Mouse (Mus musculus): ENCODE results near the gene Exoc3l.
A peak's percentile ranks its signal among the peaks of the same experiment; 100 is the strongest.

The Exoc3l gene

GRCm38 (mm10) chr8:105295895-105296573, at the start of gene Exoc3l:
Exoc3l (minus strand) TSS chr8:105296101.
- no peak for DNase-seq (ENCODE audit: low spot score)

DNA sequence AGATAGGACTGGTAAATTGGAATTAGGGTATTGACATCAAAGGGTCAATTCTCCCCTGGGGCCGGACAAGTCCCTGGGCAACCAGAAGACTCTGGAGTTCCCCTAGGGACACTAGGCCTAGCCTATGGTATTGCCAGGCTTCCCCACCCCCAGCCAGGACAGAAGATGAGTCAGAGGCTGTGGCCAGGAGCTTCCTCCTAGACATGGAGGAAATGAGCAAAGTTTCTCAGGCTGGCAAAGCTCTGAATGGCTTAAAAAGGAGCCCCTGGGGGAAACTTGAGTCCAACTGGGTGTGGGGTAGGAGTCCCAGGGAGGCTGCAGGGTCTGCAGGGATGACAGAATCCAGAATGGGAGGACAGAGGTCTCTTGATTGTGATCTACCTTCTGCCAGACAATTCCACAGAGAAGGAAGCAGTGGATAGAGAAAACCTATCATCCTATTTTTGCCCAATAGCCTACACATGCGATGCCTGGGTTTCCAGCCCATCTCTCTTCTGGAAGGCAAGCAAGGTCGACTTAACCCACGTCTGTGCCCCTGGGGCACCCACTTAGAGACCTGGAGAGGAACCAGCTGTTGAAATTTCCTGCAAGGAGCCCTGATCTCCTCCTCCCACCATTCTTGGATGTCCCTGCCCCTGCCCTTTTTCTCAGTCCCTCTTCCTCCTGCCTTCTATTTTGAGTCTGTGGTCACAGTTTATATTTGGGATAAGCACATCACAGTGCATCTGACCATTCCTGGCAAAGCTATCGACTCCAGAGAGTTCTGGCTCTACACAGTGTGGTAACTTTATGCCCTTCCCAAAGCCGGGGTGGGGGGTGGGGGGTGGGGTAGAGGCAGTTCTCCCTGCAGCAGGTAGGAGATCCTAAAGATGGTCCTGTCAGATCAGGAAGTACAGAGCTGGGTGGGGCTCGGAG, 49.4 kb upstream of the Exoc3l start:
- DNase-seq (ENCODE audit: low spot score), result no peak

DNA sequence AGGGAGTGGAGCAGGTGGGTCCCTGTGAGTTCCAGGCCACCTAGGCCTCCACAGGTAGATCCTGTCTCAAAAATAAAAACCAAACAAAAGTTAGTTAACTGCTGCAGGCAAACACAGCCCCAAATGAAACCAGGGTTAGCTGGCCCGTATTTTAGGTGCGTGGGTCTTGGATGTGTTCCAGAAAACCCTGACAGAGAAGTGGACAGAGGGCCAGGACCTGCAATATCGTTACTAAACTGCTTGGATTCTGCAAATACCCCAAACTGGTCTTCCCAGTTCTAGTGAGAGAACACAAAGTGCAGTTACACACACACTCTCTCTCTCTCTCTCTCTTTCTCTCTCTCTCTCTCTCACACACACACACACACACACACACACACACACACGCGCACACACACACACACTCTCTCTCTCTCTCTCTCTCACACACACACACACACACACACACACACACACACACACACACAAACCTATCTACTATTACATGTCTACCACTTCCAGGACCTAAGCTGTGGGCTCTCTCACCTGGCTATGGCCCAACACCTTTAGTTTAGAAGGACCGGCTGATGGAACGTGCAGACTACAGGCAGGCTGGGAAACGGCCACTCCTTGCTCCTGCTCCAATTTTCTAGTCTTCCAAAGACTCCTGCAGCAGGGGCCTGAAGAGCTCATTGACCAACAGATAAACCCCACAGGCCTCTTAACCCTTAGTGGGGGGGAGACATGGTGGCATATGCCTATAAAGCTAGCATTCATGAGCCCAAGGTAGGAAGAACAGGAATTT, 48.1 kb upstream of the Exoc3l start:
- DNase-seq (ENCODE audit: low spot score), result no peak

DNA sequence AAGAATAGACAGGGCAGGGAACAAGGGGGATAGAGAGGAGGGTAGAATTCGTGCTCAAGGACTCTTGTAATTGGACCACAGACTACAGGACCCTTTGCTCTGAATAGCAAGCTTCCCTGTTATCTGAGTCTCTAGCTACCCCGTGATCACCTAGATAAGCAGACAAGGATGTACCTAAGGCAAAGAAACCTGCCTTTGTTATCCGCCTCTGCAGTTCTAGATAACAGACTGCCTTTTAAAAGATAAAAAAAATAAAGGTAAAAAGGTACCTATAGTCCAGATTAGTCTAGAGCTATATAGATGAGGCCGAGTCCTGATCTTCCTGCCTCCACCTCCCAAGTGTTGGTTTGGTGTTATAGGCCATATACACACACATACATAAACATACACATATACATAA, 46.9 kb upstream of the Exoc3l start:
- DNase-seq (ENCODE audit: low spot score), result no peak

DNA sequence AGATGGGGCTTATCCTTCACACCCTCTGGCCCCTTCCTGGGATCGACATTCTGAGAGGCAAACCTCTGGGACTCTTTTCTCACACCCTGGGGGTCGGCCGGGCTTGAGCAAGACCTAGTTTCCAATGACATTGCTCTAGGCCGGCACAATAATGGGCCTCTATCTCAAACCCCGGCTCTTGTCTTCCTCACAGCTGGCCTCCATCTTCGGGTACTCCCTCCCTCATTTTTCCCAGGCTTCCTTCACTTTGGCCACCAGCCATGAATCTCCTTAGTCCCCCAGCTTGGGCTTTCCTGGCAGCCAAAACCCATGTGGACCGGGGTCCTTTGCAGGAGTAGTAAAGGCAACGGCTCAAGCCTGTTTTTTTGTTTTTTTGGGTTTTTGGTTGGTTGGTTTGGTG, 45.5 kb upstream of the Exoc3l start:
- DNase-seq (ENCODE audit: low spot score), result no peak

DNA sequence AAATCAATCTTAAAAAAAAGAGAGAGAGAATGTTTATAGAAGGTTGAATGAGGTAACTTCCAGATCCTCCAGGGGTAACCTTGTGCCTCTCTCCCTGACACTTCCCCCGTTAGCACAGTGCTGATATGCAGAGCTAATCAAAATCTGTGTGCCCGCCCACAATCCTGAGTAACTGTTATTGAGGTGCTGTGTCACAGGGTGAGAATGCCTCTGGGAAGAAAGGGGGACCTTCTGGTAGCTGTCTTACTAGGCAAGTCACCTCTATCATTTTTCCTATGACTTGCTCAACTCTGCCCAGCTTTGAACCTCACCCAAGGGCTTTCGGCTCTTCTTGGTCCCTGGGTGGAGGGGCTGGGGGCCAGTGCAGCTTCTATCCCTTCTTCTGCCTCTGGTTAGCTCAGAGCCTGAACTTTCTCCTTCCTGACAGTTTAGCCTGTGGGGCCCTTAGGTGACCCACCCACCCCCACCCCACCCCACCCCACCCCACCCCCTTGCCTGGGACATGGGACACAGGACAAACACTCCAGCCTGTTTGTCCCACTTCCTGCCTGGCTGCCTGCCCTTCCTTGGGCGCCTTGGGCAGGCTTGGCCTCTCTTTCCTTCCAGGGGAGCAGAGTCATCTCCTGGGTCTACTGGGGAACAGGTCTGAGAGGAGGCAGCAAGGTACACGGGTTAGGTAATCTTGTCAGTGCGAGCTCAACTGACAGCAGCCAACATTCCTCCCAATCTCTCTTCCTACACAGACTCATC, 44.2 kb upstream of the Exoc3l start:
- no peak for DNase-seq (ENCODE audit: low spot score)

DNA sequence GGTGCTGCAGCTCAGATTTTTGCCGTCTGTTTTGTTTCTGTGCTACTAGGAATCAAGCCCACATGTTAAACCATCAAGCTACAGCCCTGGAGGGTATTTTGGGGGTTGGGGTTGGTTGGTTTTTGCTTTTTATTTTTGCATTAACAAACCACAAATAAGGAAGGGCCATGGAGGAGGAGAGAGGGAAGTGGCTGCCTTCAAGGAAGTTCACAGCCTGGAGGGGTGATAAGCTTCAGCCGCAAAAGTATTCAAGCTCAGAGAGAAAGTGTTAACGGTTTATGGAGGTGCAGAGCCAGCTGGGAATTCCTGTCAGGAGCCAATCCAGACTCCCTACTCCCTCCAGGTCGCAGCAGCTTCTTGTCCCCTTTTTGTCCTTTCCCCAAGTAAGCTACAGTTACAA, 43.1 kb upstream of the Exoc3l start:
- no peak for DNase-seq (ENCODE audit: low spot score)

DNA sequence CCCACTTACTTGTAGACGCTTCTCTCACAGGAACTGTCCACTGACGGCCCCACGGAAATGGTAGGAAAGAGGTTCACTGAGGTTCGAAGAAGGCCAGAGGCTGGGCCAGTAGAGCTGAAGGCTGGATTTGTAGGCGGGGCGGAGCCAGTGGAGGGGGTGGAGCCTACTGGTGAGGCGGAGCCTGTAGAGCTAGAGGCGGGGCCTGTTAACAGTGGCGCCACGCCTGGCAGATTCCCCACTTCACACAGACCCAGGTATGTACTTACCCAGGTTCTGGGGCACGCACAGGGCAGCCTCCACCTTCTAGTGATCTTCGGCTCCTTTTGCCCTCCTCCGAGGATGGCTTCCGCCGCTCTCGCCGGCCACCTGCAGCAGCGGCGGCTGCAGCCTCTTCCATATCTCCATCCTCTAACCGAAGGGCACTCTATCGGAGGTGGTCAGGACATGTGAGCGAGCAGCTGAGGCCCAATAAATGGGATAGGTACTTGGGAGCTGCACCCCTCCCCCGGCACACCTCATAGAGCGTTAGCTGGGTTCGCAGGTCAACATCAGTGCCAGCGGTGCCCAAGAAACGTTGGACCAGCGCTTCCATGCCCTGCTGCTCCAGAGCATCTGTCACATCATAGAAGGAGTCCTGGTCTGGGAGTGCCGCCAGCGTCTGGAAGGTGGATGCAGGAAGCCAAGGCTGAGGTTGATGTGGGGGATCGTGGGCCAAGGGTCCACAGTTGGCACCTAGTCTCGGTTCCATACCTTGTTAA, 40.7 kb upstream of the Exoc3l start:
- DNase-seq (ENCODE audit: low spot score), result no peak

DNA sequence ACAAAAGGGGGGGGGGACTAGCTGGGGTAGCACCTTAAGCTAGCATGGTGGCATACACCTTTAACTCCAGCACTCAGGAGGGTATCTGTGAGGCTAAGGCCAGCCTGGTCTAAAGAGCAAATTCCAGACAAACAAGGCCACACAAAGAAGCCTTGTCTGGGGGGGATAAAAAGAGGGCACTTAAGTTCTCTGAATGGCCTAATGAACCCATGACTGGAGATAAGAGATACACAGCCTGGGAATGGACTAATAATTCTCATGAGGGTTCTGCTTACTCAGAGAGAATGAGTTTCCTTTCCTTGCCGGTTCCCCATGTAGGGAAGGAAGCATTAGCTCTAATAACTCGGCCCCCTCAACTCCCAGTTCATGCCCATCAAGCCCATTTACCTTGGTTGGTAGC, 36.6 kb upstream of the Exoc3l start:
- no peak for DNase-seq (ENCODE audit: low spot score)

GRCm38 (mm10) chr8:105331931-105332330, 36.0 kb upstream of the Exoc3l start:
- no peak for DNase-seq (ENCODE audit: low spot score)

GRCm38 (mm10) chr8:105331469-105331868, 35.6 kb upstream of the Exoc3l start:
- no peak for DNase-seq (ENCODE audit: low spot score)

DNA sequence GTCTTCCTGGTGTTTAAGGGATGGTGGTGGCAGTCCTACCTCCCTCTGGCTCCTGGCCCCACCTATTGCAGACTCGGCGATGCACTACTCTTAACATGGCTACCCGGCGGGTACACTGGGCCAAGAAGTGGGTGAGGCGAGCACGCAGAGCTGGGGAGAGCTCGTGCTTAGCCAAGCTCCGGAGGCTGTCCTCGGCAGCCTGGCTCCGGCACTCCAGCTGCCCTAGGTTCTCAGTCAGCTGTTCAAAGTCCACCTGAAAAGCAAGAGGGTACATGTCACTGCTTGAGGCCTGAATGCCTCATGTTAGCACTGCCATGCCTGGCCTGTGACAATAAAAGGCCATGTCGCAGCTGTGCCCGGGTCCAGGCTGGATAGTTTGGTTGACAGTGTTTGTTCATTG, 34.4 kb upstream of the Exoc3l start:
- DNase-seq (ENCODE audit: low spot score), result no peak

- no peak for DNase-seq (ENCODE audit: low spot score)
These were observed 31.1 kb upstream of the Exoc3l start for GRCm38 (mm10) chr8:105326968-105327367.

DNA sequence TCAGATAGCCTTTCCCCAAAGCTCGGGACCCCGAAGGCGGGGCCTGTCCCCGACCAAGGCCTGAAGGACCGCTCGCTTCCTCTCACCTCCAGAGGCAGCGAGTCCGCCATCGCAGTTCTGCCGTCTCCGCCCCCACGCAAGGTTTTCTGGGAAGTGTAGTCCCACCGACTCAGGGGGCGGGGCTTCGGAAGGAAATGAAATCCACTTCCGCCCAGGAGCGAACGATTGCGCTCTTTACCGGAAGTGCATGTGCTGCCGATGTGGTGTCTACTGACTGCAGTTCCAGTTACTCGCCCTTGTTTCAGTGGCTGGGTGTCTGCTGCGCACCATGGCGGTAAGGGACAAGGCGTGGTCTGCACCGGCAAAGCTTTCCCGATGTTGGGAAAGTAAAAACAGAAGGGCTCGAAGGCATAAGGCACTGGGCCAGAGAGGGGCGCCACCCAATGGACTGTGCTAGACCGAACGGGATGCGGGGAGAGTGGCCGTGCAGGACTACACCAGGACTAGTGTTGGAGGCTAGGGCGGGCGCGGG, 30.3 kb upstream of the Exoc3l start, which contains the start of the genes Lrrc29 and Tmem208:
TSS of gene Lrrc29 (minus strand) at position 138 of the 532 bp plus-strand sequence.
TSS of gene Tmem208 (plus strand) at position 214 of the 532 bp plus-strand sequence.
- DNase-seq (ENCODE audit: low spot score), result peak; percentile 91

DNA sequence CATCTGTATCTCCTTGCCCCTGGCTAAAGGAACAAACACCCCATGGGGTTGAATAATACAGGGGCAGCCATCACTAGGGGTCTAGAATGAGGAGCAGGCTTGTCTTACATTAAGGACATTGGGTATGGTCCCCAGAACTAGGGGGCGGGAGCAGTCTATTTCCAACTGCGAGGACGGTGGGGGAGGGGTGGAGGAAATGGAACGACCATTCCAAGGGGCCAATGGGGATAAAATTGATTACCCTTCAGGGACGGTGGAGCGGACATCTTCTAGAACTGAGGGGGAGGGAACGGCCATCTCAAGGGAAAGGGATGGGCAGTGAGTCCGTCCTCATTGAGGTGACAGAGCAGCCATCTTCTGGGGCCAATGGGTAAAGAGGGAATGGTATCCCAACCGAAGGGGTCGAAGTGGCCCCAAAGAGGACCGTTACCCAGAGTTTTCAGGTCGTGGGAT, 29.8 kb upstream of the Exoc3l start:
- DNase-seq (ENCODE audit: low spot score), result no peak

GRCm38 (mm10) chr8:105323183-105323582, 27.3 kb upstream of the Exoc3l start:
- no peak for DNase-seq (ENCODE audit: low spot score)

DNA sequence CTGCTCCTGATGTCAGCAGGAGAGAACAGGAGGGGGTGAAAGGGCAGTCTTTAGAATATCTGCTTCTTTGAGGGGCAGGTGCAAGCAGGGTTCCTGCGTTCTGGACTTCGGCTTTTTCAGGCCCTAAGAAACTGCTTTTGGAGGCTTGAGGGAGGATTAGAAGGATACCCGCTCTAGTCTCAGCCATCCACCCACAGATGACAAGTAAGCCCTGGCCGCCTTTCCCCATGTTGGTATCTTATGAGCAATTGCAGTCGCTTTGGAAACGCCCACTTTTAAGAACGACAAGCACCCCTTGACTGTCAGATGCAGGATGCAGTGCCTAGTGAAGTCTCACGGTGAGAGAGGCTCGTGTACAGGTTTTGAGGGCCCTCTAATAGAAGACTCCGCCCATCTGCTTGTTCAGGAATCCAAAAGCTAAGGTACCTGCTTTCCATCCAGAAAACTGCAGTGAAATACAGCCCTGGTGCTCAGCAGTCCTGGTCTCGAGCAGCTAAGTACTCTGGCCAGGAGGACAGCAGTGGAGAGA, 22.8 kb upstream of the Exoc3l start:
- no peak for DNase-seq (ENCODE audit: low spot score)

DNA sequence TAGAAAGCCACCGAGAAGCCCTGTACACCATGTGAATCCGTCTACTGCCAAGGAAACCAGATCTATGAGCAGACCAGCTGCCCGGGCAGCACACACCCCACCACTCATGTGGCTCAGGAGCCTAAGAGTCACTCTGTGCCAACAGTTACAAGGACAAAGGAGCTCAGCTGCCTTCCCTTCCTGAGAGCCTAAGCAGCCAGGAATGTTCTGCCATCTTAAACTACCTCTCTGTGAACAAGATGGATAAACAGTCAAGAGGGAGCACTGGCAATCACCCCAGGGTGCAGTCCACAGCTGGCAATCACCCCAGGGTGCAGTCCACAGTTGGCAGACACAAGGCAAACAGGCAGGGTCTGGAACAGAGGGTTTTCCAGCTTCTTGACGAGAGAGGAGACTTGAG, 22.0 kb upstream of the Exoc3l start:
- DNase-seq (ENCODE audit: low spot score), result no peak

DNA sequence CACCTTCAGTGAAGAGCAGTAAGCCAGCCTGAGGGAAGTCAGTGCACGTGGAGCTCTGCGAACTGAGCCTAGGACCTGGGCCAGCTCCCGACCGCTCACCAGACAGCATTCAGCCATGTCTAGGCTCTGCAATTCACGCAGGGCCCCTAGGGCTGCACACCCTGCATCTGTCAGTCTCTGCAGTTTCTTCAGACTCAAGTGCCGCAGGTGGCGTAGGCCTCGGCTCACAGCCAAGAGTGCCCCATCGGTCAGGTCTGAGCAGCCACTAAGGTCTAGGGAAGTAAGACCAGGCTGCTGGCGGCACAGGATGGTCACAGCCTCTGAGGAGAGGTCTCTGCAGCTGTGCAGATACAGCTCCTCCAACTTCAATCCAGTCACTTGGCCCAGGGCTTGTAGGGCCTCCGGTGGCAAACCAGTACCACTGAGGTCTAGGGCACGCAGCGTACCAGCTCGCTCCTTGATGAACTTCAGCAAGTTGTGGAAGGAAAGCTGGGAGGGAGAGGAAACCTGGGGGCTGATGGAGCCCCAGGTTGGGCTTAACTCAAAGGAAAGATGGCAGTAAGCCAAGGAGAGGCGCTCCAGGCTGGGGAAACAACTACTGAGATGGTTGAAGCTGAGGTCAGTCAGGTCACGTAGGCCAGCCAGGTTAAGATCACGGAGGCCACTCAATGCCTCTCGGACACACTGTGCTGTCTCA, 19.3 kb upstream of the Exoc3l start:
- DNase-seq (ENCODE audit: low spot score), result no peak

Measured in ovary, postnatal 10 days (tissue).